Mouse (Mus musculus) erythroblast, adult 5-6 weeks (primary cell): ENCODE results near the gene Dnajb8. TPM values are rescaled to one million over a fixed set of nuclear protein-coding genes. Genes with fewer than 3 reads are reported as not detected.
A peak's percentile ranks its signal among the peaks of the same experiment; 100 is the strongest.

Experiments used
- ATAC-seq: replicated peaks from 2 replicates; pipeline ENCODE4 v1.8.0; 2016; ENCODE audit warnings: moderate number of reproducible peaks, mild to moderate bottlenecking, moderate TSS enrichment, inconsistent platforms; ENCODE audit not compliant: poor library complexity, low FRiP score, severe bottlenecking
- total RNA-seq, 2 experiments: library from RNA; stranded (forward) in 1 of 2; stranded (reverse) in 1 of 2; fragments of 150-400 nt in 1 of 2; fragments of 200-764, 138-1000 nt in 1 of 2; gene quantifications; 2 replicates each; pipeline versions ENCODE4 v1.2.3 to v1.2.4; 2015 to 2017; ENCODE audit warnings: low replicate concordance in 2 of 2

Dnajb8 gene
- not detected in 2 replicates for total RNA-seq (2015; ENCODE audit: low replicate concordance)
- total RNA-seq (2017; ENCODE audit: low replicate concordance): not detected in 2 replicates

DNA sequence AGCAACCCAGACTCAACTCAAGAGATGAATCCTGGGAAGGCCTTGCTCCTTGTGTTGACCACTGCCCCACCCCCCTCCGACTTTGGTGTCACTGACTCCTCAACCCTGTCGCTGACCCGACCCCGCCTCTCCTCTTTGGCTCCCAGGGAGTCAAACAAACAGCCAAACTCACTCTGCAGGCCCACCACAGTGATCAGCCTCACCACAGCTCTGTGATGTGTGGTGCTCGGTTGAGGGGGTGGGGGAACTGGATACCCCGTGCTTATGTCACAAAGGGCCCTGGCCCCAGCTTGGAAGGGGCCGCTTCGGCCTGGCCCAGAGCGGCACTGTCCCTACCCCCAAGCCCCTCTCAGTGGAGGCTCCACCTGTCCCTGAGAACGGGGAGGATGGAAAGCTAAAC is at the start of gene Dnajb8:
TSS of gene Dnajb8 (plus strand) at position 301 of the 400 bp plus-strand sequence.
- no peak for ATAC-seq

DNA sequence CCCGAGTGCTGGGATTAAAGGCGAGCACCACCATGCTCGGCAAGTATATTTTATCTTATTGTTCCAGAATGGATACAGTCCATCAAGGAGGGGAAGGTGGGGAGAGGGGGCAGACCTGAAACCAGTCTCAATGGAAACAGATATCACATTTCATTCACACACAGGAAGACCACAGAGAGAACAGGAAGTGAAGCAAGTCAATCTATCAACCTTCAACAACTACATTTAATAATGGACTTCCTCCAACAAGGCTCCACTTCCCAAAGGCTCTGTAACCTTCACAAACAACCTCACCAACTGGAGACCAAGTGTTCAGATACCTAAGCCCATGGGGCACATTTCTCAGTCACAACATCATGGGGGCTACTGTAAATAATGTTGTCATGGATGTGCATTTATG is 47.9 kb upstream of the Dnajb8 start:
- ATAC-seq: no peak

DNA sequence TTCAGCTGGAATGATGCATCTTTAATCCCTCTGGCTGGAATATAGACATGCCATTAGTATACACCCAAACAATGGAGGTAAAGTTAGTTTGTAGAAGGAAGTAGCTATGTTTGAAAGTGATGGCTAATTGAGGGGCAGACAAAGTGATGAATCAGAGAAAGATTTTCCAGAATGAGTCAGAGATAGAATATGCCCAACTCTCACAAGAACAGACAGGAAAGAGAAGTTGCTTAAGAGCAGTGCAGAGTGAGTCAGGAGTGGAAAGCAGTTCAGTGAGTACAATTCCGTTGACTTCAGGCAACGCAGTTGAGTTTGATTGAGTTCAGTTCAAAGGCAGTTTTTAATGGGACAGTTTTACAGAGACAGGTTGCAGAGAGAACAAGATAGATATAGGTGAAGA is 47.4 kb upstream of the Dnajb8 start:
- ATAC-seq: no peak

DNA sequence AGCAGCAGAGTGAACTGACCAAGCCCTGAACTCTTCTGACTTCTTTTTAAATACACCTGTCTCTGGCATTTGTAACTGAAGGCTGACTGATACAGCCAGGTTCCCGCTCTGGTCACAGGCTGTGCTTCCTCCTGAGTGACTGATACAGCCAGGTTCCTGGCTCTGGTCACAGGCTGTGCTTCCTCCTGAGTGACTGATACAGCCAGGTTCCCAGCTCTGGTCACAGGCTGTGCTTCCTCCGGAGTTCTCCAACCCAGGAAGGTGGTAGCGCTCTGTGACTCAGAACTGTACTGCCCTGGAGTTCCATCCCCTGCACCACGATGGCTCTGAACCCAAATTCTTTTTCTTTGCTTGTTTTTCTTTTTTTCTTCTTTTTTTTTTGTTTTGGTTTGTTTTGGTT is 37.4 kb upstream of the Dnajb8 start:
- ATAC-seq: no peak

DNA sequence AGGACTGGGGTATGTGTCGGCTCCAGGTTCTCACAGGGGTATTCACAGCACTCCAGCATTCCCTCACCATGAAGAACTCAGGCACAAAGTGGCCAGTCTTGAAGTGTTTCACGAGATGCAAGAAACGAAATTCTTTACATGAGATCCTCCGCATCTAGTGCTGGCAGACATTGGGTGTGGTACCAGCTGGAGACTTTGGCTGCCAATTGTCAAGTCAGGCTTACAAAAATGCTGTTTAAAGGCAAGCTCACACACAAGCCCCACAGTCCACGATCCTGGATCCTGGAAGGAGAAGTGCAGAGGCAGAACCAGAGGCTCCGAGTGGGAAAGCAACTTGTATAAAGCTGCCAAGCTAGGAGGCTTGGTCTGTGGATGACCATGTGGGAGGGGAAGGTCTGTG is 33.9 kb upstream of the Dnajb8 start:
- no peak for ATAC-seq

DNA sequence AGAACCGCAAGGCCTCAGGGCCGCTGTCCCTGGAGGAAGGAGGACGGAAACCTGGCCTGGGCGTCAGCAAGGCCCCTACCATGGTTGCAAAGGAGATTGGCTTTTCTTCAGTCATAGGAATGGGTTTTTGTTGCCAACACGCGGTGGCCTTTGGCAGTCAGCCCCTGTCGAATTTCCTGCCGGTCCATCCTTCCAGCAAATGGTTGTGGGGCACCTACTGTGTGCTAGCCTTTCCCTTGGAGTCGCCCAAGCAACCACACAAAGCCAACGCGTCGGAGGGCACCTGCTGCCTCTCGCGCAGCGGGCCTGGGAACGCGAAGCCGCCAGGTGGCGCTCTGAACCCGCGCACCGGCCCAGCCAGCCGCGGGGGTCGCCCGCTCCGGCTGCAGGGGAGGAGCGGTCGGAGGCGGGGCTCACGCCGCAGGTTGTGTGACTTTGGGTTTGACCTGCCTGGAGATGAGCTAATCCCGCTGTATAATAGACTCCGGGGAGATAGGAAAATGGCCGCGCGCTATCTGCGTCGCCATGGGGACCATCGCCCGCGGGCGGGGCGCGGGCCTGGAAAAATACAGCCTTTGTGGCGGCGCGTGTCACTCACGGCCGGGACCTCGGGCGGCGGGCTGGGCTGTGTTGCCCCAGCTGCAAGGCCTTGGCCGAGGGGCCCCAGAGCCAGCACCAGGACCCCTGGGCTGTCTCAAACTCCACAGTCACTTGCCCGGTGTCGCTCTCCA is 32.6 kb upstream of the Dnajb8 start:
- ATAC-seq: 0 out of 2 replicates have a peak, but pooled peaks have one; percentile 22

DNA sequence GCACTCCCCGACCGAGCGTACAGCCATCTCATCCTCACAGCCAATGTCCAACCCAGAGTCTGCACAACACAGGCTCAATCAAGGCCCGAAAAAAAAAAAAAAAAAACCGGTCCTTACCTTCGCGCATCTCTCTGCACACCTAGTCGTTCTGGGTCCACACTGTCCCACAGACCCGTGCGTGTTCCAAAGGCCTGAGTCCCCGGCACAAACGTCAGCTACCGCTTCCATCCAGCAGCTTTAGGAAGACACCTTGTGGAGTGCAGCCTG is 32.1 kb upstream of the Dnajb8 start:
- ATAC-seq: no peak

DNA sequence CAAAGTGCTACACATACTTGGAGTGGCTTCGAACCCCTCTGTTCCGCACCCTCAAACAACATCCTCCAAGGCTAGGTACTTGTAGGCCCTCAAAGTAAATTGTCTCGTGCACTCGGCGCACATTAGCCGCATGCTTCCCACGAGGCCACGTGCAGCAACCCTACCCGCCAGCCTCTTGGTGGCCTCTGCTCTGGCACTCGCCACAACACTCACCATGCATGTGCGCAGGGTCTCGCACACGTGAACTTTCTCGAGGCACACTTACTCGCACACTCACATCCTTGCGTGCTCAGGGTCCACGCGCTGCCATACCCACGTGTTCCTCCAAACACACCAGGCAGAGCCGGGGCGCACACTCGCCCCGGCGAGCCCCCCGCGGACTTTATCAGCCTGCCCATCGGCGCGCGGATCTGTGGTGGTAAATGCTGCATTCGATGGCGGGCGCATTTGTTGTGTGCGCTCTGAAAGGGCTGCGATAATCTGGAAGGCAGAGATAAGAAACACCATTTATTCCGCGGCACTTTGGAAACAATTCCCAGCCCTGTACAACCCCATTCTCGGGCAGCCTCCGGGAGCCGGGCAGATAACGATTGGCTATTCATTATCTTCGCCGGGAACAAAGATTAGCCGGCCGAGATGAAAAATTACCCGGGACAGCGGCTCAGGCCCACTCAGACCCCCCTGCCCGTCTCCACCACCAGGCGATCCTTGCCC is 31.6 kb upstream of the Dnajb8 start:
- no peak for ATAC-seq

DNA sequence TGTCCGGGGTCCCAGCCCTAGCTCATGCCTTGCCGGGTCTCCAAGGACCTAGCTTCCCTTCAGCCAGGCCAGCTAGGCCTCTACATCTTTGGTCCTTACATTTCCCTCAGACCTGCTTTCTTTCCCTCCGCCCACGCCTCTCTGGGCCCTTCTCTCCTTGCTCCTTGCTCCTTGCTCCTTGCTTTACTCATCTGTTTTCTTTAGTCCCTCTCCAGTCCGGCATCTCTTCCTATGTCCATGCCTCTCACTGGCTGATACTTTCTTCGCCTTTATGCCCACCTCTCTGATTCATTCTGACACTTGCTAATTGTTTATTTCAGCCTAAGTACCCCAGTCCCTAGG is 31.1 kb upstream of the Dnajb8 start:
- ATAC-seq: no peak

DNA sequence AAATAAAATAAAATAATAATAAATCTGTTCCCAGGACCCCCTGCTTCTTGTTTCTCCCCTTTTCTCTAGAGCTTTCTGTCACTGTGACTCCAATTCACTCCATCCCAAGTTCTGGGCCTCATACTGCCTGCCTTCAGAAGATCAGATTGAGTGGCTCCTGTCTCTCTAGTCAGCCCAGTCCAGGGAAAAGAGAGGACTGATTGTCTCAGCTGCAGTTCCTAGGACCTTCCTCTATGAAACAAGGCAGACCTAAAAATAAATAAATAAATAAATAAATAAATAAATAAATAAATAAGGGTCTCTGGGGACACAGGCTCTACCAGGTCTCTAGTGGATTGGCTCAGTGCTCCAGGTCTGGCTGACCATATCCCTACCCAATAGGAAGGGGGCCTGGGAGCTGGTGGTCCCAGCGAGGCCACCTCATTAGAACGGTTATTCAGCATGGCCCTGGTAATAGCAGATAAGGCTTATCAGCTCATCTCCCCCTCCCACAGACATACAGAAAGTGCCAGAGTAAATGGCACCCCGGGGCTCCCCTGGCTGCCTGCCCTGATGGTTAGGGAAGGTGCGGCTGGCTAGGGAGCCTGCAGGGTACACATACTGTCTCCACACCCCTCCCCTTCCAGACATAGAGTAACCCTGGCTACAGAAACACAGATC is 30.5 kb upstream of the Dnajb8 start:
- no peak for ATAC-seq

DNA sequence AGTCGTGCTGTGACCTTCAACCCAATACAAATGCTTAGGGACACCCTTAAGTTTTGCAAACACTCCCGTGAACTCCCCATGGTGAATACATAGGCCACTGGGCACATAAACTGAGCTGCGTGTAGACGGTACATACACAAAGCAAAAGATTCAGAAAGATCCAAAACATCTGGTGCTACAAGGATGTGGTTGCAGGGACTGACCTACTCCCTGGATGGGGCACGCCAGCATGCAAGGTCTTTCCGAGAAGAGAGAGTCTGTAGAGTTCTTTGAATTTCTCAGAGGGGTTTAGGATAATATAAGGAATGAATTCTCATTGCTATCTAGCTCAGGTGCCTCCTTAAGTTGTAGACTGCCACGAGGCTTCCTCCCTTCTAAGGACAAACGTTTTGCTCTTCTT is 29.3 kb upstream of the Dnajb8 start:
- ATAC-seq: no peak

DNA sequence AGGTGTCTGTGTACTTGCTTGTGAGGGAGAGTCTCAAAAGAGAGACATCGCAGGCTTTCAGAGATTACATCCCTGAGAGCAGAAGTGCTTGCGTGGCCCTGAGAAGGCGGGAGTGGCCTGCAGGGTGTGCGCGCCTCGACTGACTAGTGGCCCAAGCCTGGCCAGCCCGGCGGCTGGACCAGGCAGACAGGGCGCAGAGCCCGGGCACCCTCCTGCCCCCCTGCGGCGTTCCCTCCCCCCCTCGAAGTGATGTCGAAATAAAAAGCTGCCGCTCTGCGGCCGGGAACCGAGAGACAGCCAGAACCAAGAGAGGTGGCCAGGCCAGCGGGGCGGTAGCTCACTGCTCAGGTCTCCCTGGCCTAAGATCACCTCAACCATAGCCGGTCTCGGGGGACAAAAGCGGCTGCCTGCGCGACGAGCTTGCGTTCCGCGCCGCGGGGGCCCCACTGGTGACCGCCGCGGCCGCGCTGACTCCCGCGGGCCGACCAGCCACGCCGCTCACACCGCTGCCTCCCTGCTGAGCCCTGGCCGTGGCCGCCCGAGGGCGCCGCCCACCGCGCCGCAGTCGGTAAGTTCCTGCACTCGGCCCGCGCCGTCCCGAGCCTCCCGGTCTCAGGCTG is 28.5 kb upstream of the Dnajb8 start, which contains the start of gene Gata2:
TSS of gene Gata2 (plus strand) at position 459 of the 620 bp plus-strand sequence.
- ATAC-seq: no peak

DNA sequence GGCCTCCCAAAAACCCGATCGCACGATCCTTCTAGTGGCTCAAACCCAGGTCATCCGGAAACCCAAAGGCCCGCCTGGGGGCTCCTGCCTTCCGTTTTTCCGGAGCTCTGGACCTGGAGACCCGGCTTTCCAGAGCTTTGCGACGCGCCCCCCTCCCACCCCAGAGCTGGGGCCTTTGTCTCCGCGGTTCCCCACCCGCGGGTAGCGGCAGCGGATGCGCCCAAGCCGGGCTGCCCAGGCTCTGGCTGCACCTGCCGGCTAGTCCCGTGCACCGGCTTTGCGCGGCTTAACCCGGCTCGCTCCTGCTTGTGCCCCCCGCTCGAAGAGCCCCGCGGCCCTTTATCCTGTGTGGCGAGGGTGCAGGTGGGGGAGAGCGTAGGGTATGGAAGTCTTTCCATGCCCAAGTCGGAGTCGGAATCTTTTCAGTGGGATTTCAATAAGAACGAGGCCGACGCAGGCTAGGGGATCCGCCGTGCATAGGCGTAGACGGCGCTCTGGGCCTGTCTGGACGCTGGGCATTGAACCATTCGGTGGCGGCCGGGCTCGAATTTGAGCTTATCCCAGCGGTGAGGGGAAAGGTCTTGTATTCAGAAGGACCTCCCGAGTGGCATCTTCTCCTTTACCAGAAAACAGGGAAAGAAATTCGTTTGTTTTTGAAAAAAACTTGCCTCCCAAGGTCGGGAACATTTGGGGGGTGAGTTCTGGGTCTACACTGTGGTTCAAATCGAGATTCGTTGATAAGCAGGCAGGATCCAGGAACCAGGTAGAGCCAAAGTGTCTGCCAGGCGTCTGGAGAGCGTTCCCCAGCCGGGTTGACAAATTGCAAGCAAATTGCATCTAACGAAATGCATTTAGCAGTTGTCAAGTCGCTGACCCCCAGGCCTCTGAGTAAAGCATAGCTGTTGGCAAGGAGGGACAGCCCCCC is 27.8 kb upstream of the Dnajb8 start:
- no peak for ATAC-seq

DNA sequence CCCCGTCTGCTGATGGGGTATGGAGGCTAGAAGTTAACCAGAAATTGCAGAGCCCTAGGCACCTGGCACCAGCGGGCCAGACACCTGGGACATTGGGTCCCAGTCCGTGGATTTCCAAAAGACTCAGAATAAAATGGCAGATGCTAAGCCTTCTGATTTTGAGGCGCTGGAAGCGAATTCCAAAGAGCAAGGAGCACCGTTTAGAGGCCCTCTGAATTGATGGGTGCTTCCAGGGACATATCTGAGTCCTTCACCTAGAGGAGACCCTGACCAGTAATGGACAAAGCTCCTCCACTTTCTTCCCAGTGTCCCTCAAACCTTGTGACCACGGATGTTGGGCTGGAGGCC is 27.1 kb upstream of the Dnajb8 start:
- ATAC-seq: no peak

DNA sequence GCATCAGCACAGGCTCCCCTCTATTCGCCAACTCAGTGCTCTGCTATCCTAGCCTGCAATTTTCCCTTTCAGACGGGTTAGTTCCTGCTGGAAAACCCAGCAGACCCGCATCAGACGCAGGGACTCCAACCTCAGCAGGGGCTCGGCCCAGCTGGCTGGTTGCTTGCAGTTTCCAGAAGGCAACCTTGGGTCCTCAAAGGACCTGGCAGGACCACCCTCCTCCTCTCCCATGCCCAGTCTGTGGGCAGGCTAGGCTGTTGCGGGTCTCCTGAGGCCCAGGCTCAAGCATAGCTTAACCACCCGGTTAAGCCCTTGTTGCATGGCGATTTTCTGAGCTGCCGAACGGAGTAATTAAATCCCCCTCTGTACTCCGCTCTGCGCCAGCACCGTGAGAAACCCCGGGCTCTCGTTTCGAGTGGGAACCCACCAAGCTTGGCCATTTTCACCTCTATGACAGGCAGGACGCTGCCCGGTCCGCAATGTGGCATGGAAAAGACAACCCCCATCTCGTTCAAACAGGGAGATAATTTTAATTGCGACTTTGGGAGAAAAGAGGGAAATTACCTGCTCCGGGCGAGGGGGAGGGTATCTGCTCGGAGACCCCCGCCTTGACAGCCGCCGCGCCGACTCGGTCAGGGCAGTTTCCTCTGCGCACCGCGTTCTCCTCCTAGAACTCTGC is 25.9 kb upstream of the Dnajb8 start:
- no peak for ATAC-seq

DNA sequence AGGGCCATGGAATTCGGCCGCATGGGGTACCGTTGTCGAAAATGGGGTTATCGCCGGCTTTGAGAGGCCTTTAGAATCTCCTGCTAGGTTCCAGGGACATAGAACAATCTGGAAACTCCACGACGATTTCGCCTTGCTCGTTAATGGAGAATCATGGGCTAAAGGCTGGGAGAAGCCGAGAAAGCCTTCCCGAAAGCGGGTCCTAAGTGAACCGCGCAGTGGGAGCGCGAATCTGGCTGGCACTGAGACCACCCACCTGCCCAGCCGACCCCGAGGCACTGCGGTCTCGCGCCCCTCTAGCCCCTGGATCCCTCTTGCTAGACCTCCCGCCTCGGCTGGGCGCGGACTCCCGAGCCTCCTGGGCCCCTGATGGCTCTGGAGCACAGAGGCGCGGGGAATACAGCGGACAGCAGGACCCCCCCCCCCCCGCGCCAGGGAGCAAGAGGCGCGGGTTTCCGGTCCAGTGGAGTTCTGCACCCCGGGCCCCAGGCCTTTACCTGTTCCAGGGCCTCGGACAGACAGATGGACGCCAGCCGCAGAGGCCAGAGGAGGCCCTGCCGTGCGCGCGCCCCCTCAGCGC is 25.2 kb upstream of the Dnajb8 start:
- no peak for ATAC-seq

DNA sequence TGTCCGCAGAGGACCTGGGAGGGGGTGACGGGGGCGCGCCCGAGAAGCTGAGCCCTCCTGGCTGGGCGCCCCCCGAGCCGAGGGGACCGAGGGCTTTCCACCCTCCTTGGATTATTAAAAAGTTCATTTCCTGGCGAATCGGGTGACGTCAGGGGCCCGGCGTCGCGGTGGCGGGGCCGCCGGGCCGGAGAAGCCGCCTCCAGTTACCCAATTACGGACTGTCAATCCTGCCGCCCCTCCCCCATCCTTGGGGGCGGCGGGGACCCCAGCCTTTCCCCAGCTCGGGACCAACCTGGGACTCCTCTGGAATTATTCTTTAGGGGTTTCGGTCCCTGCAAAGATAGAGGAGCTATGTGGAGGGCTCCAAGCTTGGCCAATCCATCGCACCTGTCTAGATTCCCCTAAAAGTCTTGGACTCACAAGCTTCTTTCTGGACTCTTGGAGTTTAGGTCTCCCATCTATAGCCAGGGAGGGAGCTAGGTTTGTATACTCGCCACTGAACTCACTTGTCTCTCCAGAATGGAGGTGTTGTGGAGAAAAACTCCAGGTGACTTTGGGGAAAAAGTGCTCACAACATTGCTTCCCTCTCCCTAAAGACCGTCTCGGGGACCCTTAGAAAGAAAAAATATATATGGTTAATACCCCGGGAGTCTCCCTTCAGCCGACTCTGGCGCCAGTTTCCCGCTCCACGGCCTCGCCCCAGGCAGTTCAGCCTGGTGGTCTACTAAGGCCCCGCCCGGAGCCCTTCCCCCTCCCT is 24.6 kb upstream of the Dnajb8 start:
- no peak for ATAC-seq
